Mouse (Mus musculus): ENCODE data around the gene D6Ertd527e. TPM values are rescaled to one million over a fixed set of nuclear protein-coding genes. Genes with fewer than 3 reads are reported as not detected.

Gene D6Ertd527e
- polyA plus RNA-seq, 1 experiment from 2014 or later: 0.19 TPM

DNA sequence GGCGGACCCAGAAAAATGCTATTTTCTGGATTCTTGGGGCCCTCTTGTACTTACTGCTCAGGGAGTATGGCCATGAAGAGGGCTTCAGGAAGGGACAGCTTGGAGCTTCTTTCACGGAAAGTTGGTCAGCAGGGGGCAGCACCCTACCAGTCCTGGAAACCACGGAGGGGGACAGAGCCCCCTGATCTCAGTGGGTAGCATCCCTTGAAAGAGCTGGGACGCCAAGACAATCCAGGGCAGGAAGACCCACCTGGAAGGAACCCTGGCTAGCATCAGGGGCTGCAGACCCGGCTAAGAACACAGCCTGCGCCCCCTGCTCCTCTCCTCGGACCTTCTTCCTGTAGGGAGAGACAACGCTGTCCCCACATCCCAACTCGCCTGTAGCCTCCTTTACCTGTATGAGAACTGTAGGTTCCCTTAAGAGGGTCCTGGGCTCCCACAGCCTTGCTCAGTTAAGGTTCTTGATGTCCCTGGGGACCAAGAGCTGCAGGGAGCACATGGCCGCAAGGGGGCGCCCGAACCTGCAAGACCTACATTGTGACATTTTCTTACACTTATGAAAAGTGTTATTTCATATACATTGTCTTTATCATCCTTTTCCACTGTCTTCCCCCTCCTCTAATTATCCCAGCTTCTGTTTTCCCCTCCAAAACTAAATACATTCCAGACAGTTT is 3.1 kb upstream of the D6Ertd527e start:
- H3K4me1 ChIP-seq (replicated peaks; ENCODE audit: control insufficient read depth, insufficient read depth, low read length): peaks cover 8% of the 10 kb centered on the region
- DNase-seq (ENCODE audit: low spot score) (peak; percentile 81), ATAC-seq (replicated peaks; ENCODE audit: low FRiP score) (peak; percentile 29; the same call in 1 of the 2 replicates)
- no peaks in the 10 kb centered on the region for H3K27me3 ChIP-seq (replicated peaks; ENCODE audit: control insufficient read depth, insufficient read depth, low read length)
- no peak overlapping the region for H3K27ac ChIP-seq (ENCODE audit: low read depth, low read length)
- H3K4me2 ChIP-seq: peak overlapping the region; percentile 56
- WGBS: 11% methylated on average over 12 of the region's 12 CpGs
- H3K9me3 ChIP-seq (ENCODE audit: control insufficient read depth, low read length): no peaks in the 10 kb centered on the region
- H3K9ac ChIP-seq (ENCODE audit: low read depth, low read length): no peak overlapping the region
- no peaks in the 10 kb centered on the region for H3K36me3 ChIP-seq (ENCODE audit: control insufficient read depth, insufficient read depth, low read length)
- no peak overlapping the region for H3K4me3 ChIP-seq (ENCODE audit: low read depth, low read length)

DNA sequence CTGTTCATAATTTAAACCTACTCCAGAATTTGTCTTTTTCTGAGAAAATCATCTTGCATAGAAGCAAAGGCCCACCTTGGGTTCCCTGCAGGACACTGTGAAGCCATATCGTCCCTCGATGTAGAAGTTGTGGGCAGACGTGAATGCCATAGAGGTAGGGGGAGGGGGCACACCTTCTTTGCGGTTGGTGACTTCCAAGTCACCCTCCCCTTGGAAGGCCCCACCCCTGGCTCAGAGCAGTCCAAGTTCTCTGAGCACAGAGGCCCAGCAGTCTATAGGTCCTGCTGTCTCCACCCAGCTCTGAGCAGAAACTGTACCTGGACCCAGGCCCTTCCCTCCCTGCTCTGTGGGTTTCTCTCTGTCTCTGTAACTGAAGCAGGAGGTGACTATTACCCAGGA is 2.6 kb upstream of the D6Ertd527e start:
- Histone ChIP-seq H3K9me3 (ENCODE audit: control insufficient read depth, low read length) (no peaks in the 10 kb centered on the region), H3K4me2 (no peak overlapping the region), H3K27me3 (replicated peaks; ENCODE audit: control insufficient read depth, insufficient read depth, low read length) (no peaks in the 10 kb centered on the region), H3K36me3 (ENCODE audit: control insufficient read depth, insufficient read depth, low read length) (no peaks in the 10 kb centered on the region), H3K9ac (ENCODE audit: low read depth, low read length) (no peak overlapping the region), H3K27ac (ENCODE audit: low read depth, low read length) (no peak overlapping the region), H3K4me3 (ENCODE audit: low read depth, low read length) (no peak overlapping the region), H3K4me1 (replicated peaks; ENCODE audit: control insufficient read depth, insufficient read depth, low read length) (peaks cover 8% of the 10 kb centered on the region)
- WGBS: 22% methylated on average over 4 of the region's 4 CpGs
- no peak for DNase-seq (ENCODE audit: low spot score)
- ATAC-seq (replicated peaks; ENCODE audit: low FRiP score): 0 out of 2 replicates have a peak, but pooled peaks have one; percentile 47

DNA sequence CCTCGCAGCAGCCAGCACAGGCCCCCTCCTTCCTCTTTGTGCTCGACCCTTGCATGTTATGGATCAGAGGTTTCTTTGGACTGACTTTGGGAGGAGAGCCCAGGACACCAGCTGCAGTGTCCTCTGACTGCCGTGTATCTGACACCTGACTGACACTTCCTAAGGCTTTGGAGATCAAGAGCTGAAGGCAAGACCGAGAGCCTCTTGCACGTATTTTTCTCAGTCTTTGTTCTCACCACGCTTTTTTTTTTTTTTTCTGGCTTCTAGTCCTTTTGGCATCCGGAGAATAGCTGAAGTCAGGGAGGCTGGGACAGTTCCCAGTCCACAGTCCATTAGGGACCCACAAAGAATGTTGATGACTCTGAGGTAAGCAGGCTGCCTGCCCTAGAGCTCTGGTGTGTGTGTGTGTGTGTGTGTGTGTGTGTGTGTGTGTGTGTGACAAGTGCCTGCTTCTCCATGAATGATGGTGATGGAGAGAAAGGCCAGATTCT is 2.1 kb upstream of the D6Ertd527e start:
- peaks cover 8% of the 10 kb centered on the region for H3K4me1 ChIP-seq (replicated peaks; ENCODE audit: control insufficient read depth, insufficient read depth, low read length)
- H3K27me3 ChIP-seq (replicated peaks; ENCODE audit: control insufficient read depth, insufficient read depth, low read length): no peaks in the 10 kb centered on the region
- WGBS: 42% methylated on average over 7 of the region's 7 CpGs
- ATAC-seq (replicated peaks; ENCODE audit: low FRiP score): no peak
- DNase-seq (ENCODE audit: low spot score): no peak
- H3K4me3 ChIP-seq (ENCODE audit: low read depth, low read length): no peak overlapping the region
- H3K27ac ChIP-seq (ENCODE audit: low read depth, low read length): no peak overlapping the region
- no peaks in the 10 kb centered on the region for H3K9me3 ChIP-seq (ENCODE audit: control insufficient read depth, low read length)
- no peak overlapping the region for H3K4me2 ChIP-seq
- no peak overlapping the region for H3K9ac ChIP-seq (ENCODE audit: low read depth, low read length)
- H3K36me3 ChIP-seq (ENCODE audit: control insufficient read depth, insufficient read depth, low read length): no peaks in the 10 kb centered on the region

DNA sequence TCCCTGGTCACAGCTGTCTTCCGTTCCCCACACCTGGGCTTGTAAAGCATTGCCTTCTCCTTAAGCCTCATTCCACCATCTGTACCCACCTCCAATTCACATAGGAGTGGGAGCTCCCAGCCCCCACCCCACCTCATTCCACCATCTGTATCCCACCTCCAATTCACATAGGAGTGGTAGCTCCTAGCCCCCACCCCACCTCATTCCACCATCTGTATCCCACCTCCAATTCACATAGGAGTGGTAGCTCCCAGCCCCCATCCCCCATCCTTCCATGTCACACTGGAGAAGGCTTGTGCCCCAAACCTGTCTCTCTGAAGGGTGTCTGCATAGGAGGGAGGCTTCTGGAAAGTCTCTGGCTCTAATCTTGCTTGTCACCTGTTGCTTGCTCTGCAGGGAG is 1.2 kb upstream of the D6Ertd527e start:
- Histone ChIP-seq H3K4me2 (no peak overlapping the region), H3K27me3 (replicated peaks; ENCODE audit: control insufficient read depth, insufficient read depth, low read length) (no peaks in the 10 kb centered on the region), H3K27ac (ENCODE audit: low read depth, low read length) (no peak overlapping the region), H3K9ac (ENCODE audit: low read depth, low read length) (no peak overlapping the region), H3K36me3 (ENCODE audit: control insufficient read depth, insufficient read depth, low read length) (no peaks in the 10 kb centered on the region), H3K9me3 (ENCODE audit: control insufficient read depth, low read length) (no peaks in the 10 kb centered on the region), H3K4me1 (replicated peaks; ENCODE audit: control insufficient read depth, insufficient read depth, low read length) (peaks cover 8% of the 10 kb centered on the region), H3K4me3 (ENCODE audit: low read depth, low read length) (no peak overlapping the region)
- DNase-seq (ENCODE audit: low spot score) (no peak), ATAC-seq (replicated peaks; ENCODE audit: low FRiP score) (no peak)
- 90% methylated on average over 1 of the region's 1 CpGs for WGBS

DNA sequence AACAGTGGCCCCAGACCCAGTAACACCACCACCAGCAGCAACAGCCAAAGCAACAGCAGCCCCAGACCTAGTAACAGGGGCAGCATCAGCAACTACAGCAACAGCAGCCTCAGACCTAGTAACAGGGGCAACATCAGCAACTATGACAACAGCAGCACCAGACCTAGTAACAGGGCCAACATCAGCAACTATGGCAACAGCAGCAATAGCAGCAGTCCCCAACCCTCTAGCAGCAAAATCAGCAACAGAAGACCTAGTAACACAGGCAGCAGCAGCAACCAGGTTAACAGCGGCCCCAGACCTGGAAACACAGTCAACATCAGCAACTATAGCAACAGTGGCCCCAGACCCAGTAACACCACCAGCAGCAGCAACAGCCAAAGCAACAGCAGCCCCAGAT is 6.9 kb downstream of the D6Ertd527e start:
- H3K4me1 ChIP-seq (replicated peaks; ENCODE audit: control insufficient read depth, insufficient read depth, low read length): no peaks in the 10 kb centered on the region
- no peaks in the 10 kb centered on the region for H3K9me3 ChIP-seq (ENCODE audit: control insufficient read depth, low read length)
- no peak overlapping the region for H3K4me2 ChIP-seq
- no peak overlapping the region for H3K27ac ChIP-seq (ENCODE audit: low read depth, low read length)
- no peaks in the 10 kb centered on the region for H3K27me3 ChIP-seq (replicated peaks; ENCODE audit: control insufficient read depth, insufficient read depth, low read length)
- H3K36me3 ChIP-seq (ENCODE audit: control insufficient read depth, insufficient read depth, low read length): no peaks in the 10 kb centered on the region
- no peak overlapping the region for H3K4me3 ChIP-seq (ENCODE audit: low read depth, low read length)
- 85% methylated on average over 1 of the region's 1 CpGs for whole genome bisulfite sequencing
- DNase-seq (ENCODE audit: low spot score) (no peak), ATAC-seq (replicated peaks; ENCODE audit: low FRiP score) (no peak)
- no peak overlapping the region for H3K9ac ChIP-seq (ENCODE audit: low read depth, low read length)

DNA sequence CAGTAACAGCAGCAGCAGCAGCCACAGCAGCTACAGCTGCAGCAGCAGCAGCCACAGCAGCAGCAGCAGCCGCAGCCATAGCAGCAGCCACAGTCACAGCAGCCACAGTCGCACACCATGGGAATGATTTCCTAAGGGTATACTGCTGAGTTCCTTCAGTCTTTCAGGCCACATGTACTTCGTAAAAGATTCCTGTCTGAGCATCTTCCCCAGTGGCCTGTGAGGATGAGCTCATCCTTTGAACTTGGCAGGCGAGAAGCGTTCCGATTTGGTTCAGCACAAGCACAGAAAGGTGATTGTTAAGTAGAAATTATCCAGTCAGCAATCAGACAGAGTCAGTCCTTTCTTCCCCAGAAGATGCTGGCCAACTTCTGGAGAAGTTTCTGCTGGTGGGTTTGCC is 7.6 kb downstream of the D6Ertd527e start:
- Histone ChIP-seq H3K4me1 (replicated peaks; ENCODE audit: control insufficient read depth, insufficient read depth, low read length) (no peaks in the 10 kb centered on the region), H3K27me3 (replicated peaks; ENCODE audit: control insufficient read depth, insufficient read depth, low read length) (no peaks in the 10 kb centered on the region), H3K4me3 (ENCODE audit: low read depth, low read length) (no peak overlapping the region), H3K36me3 (ENCODE audit: control insufficient read depth, insufficient read depth, low read length) (no peaks in the 10 kb centered on the region), H3K4me2 (no peak overlapping the region), H3K9me3 (ENCODE audit: control insufficient read depth, low read length) (no peaks in the 10 kb centered on the region), H3K9ac (ENCODE audit: low read depth, low read length) (no peak overlapping the region), H3K27ac (ENCODE audit: low read depth, low read length) (no peak overlapping the region)
- DNase-seq (ENCODE audit: low spot score) (no peak), ATAC-seq (replicated peaks; ENCODE audit: low FRiP score) (no peak)
- 86% methylated on average over 6 of the region's 6 CpGs for WGBS

DNA sequence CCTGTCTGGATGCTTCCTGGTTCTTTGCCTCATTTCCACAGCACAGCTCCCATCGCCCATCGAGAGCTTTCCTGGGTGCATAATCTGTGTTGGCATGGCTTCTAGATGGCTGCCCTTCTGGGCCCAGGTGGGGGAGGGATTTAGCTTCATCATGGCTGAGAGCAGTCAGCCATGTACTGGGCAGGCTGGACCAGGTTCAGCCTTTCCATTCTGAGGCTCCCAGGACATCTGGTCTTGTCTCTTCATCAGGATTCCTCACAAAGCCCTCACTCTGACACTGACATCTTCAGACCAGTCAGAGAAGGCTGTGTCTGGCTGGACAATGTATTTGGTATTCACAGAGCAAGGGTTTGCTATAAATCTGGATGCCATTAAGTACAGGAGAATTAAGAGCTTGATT is 11.4 kb downstream of the D6Ertd527e start:
- DNase-seq (ENCODE audit: low spot score) (no peak), ATAC-seq (replicated peaks; ENCODE audit: low FRiP score) (no peak)
- no peaks in the 10 kb centered on the region for H3K36me3 ChIP-seq (ENCODE audit: control insufficient read depth, insufficient read depth, low read length)
- H3K4me1 ChIP-seq (replicated peaks; ENCODE audit: control insufficient read depth, insufficient read depth, low read length): no peaks in the 10 kb centered on the region
- no peak overlapping the region for H3K4me3 ChIP-seq (ENCODE audit: low read depth, low read length)
- H3K27me3 ChIP-seq (replicated peaks; ENCODE audit: control insufficient read depth, insufficient read depth, low read length): no peaks in the 10 kb centered on the region
- H3K9me3 ChIP-seq (ENCODE audit: control insufficient read depth, low read length): no peaks in the 10 kb centered on the region
- H3K4me2 ChIP-seq: no peak overlapping the region
- no peak overlapping the region for H3K27ac ChIP-seq (ENCODE audit: low read depth, low read length)
- H3K9ac ChIP-seq (ENCODE audit: low read depth, low read length): no peak overlapping the region
- 81% methylated on average over 2 of the region's 2 CpGs for WGBS

DNA sequence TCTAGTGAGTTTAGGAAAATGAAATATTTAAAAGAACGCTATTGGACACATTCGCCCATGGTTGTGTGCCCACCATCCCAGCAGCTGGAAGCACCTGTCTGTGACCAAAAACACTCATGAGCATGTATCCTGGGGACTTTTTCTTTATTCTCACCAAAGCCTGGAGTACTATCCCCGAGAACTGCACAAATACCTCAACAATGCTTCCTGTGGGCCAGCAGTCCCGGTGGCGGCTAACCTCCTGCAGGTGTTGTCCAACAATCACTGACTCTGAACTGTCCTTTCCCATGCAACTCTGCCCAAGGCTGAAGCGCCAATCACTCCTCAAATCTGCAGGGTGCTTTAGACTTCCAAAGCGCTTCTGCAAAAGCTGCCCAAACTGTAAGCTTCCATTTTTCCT is 12.1 kb downstream of the D6Ertd527e start:
- DNase-seq (ENCODE audit: low spot score): no peak

More for the DNA sequence above, 12.1 kb downstream of the D6Ertd527e start:
- Histone ChIP-seq H3K9me3 (ENCODE audit: control insufficient read depth, low read length) (no peaks in the 10 kb centered on the region), H3K27me3 (replicated peaks; ENCODE audit: control insufficient read depth, insufficient read depth, low read length) (no peaks in the 10 kb centered on the region), H3K27ac (ENCODE audit: low read depth, low read length) (no peak overlapping the region), H3K4me1 (replicated peaks; ENCODE audit: control insufficient read depth, insufficient read depth, low read length) (no peaks in the 10 kb centered on the region), H3K36me3 (ENCODE audit: control insufficient read depth, insufficient read depth, low read length) (no peaks in the 10 kb centered on the region), H3K9ac (ENCODE audit: low read depth, low read length) (no peak overlapping the region), H3K4me2 (no peak overlapping the region), H3K4me3 (ENCODE audit: low read depth, low read length) (no peak overlapping the region)
- WGBS: 90% methylated on average over 7 of the region's 7 CpGs
- no peak for ATAC-seq (replicated peaks; ENCODE audit: low FRiP score)
